Mouse (Mus musculus) neutrophil, adult 5-6 weeks (primary cell): Measurements from ENCODE around the gene Gm3752. TPM values are rescaled to one million over a fixed set of nuclear protein-coding genes. Genes with fewer than 3 reads are reported as not detected.
"Not testable (repeated sequence)": the region's sequence is repeated elsewhere in the genome, so short reads cannot be mapped to it uniquely, and the experiment has no call there.

Source experiments
- ATAC-seq: fragments of 151-379, 151-347 bp; 2 replicates; pipeline ENCODE4 v1.8.0; 2017; ENCODE audit warnings: mild to moderate bottlenecking, moderate TSS enrichment; ENCODE audit not compliant: insufficient number of reproducible peaks, poor library complexity, low FRiP score, severe bottlenecking; ENCODE audit errors: extremely low read depth
- total RNA-seq: library from RNA; stranded (forward); fragments of 200-1000 nt; gene quantifications from 2 replicates; pipeline ENCODE4 v1.2.3, GENCODE M21; 2017

Gene Gm3752
- total RNA-seq = not detected in 2 replicates

DNA sequence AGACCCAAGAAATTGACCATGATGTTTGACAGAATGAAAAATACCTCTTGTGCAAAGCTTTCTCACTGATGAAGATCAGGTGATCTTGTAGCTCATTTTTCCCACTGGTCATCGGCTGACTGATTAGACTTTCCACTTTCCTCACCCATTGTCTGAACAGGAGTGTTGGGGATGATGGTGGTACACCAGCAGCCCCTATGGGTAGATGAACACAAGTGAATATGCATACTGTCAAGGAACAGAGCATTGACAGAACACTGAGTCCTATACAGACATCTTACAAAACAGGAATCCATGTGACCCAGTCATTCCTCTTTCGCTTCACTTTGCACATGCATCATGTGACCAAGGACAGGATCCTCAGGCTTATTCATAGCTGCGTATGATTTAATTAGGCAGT lies at the start of gene Gm3752:
TSS of gene Gm3752 (minus strand) at position 101 of the 400 bp plus-strand sequence.
- not testable (repeated sequence) for ATAC-seq

GRCm38 (mm10) chr14:7488731-7489130 lies 5.2 kb upstream of the Gm3752 start:
- not testable (repeated sequence) for ATAC-seq

GRCm38 (mm10) chr14:7450817-7451216 lies 32.7 kb downstream of the Gm3752 start, which contains the start of gene Gm3755:
TSS of gene Gm3755 (minus strand) at chr14:7450917.
- ATAC-seq = not testable (repeated sequence)

DNA sequence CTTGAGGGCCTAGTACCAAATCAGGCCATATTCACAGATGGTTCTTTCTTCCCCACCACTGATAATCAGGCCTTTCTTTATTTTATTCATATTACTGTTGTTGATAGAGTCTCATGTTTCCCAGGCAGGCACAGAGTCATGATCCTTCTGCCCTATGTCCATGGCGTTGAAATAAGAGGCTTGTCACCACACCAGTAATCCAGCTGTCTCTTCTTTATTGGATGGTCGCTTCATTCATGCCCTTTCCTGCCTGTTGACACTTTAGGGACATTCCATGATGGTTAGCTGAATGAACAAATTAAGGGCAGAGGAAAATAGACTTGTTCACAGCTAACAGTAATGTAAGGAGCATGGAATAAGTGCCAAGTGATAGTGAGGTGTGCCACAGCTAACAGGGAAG lies 61.1 kb downstream of the Gm3752 start:
- ATAC-seq = not testable (repeated sequence)

Other genes starting within 250 kb of the Gm3752 start
- not detected in 2 replicates for gene Gm3727, start 219.0 kb downstream of the Gm3752 start, total RNA-seq
- gene Gm3739, start 168.7 kb downstream of the Gm3752 start, total RNA-seq = not detected in 2 replicates
- not detected in 2 replicates for gene Gm5797, start 151.4 kb downstream of the Gm3752 start, total RNA-seq
- gene Gm8374, start 118.6 kb downstream of the Gm3752 start, total RNA-seq = not detected in 2 replicates
- 0.23 TPM in 1 of 2 replicates, not detected in the other for gene Gm3755, start 32.8 kb downstream of the Gm3752 start, total RNA-seq
- gene Gm3558, start 84.8 kb upstream of the Gm3752 start, total RNA-seq = not detected in 2 replicates
- not detected in 2 replicates for gene Gm10338, start 111.8 kb upstream of the Gm3752 start, total RNA-seq
- not detected in 2 replicates for gene Gm10128, start 160.2 kb upstream of the Gm3752 start, total RNA-seq